Mouse (Mus musculus): ENCODE data around the gene Elf3. TPM values are rescaled to one million over a fixed set of nuclear protein-coding genes. Genes with fewer than 3 reads are reported as not detected.
"Not testable (repeated sequence)": the region's sequence is repeated elsewhere in the genome, so short reads cannot be mapped to it uniquely, and the experiment has no call there.

The Elf3 gene
- polyA plus RNA-seq, 1 experiment = 0.15 TPM

DNA sequence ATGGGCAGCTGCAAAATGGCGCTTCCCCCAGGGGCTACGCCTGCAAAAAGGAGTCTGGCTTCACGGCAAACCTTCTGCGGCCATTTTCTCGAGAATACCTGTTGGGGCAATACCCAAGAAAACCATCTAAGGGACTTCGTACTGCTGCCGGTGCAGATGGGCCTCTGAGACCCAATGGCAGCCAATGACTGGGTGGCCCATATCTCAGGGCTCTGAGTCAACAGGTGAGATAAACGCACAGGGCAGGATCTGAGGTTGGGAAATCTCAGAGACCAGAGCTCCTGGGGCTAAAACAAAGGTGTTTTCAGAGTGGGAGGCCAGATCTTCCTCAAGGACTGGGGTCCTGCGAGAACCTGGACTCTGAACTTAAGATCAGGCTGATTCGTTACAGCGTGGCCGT, 23.6 kb downstream of the Elf3 start:
- TF ChIP-seq POLR2A (IDR thresholded peaks at IDR 0.05; ENCODE audit: borderline replicate concordance, extremely low read depth, insufficient read depth, insufficient read length, poor library complexity, severe bottlenecking) (no peak), CTCF (IDR thresholded peaks at IDR 0.05; ENCODE audit: borderline replicate concordance, extremely low read depth, insufficient read depth, insufficient read length) (no peak)
- DNase-seq (ENCODE audit: low read depth) = no peak

DNA sequence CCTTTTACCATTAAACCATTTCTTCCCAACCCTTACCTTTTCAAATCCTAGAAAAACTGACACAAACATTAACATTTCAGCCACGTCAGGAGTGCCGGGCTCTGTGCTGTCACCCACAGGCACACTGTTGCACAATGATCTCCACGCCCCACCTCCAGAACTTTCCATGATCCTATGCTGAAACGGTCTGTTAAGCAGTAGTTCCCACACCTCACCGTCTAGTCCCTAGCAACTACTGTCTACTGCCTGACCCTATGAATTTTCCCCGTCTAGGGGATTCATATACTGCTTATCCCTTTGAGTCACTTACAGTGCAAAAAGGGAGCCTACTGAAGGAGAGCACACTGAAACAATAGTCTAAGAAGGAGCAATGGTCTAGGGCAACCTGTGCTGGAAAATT, 24.4 kb downstream of the Elf3 start:
- no peak for DNase-seq (ENCODE audit: low read depth)
- TF ChIP-seq CTCF (IDR thresholded peaks at IDR 0.05; ENCODE audit: borderline replicate concordance, extremely low read depth, insufficient read depth, insufficient read length) = no peak
- no peak for TF ChIP-seq POLR2A (IDR thresholded peaks at IDR 0.05; ENCODE audit: borderline replicate concordance, extremely low read depth, insufficient read depth, insufficient read length, poor library complexity, severe bottlenecking)

DNA sequence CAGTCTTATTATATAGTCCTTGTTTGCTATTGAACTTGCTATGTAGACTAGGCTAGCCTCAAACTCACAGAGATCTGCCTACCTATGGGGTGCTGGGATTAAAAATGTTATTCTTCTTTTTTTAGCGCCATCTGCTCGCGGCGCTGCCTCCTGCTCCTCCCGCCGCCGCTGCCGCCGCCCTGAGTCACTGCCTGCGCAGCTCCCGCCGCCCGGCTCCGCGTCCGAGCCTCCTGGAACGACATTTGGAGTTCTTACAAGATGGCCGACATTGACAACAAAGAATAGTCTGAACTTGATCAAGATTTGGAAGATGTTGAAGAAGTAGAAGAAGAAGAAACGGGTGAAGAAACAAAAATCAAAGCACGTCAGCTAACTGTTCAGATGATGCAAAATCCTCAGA, 26.5 kb downstream of the Elf3 start:
- DNase-seq (ENCODE audit: low read depth) = not testable (repeated sequence)

DNA sequence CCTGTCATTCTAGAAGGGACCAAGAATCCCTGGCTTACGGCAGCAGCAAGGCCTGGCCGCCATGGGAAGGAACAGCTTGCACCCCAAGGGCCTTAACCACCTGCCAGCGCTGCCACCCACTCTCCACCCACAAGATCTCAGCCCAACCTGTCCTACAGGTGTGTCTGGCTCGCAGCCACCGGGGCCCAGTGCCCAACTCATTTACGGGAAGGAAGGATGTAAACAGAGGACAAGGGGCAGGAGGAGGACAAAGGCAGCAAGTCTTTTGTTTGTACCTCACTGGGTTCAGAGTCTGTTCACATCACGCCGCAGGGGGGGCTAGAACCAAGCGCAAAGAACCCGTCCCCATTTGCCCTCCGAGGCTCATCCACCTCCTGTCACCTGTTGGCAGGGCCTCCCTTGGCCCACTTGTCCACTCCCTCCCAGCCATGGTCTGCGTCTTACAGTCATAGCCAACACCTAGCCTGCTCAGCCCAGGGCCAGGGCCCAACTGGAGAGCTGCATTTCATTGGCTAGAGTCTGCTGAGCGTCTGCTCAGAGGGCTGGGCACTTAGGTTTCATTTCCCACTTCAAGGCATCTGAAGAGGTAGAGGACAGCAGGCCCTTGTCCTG, 30.9 kb downstream of the Elf3 start:
- DNase-seq (ENCODE audit: low read depth) = no peak

DNA sequence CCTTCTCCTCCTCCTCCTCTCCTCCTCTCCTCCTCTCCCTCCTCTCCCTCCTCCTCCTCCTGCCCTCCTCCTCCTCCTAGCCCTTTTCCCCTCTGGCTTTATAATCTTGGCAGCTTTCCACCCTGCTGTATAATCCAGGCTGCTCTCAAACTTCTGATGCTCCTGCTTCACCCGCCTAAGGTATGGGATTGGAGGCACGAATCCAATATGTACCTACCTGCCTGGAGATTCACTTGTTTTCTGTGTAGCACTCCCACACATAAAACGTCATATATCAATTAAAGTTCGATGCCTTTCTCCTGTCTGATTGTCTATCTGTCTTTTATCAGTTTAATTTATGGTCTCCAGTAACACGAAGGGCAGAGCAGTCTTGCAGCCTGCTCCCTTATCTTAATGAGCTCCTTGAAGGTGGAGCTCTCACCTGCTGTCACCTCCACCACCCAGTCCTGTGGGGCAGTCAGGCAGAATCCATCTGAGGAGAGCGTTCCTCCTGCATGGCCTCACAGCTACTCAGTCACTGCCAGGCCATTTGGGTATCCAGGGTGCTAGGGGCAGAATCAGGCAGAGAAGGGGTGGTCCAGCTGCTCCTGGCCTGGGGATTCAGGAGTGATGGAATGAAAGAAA, 33.3 kb downstream of the Elf3 start:
- DNase-seq (ENCODE audit: low read depth) = no peak
- TF ChIP-seq POLR2A (IDR thresholded peaks at IDR 0.05; ENCODE audit: borderline replicate concordance, extremely low read depth, insufficient read depth, insufficient read length, poor library complexity, severe bottlenecking) = no peak
- no peak for TF ChIP-seq CTCF (IDR thresholded peaks at IDR 0.05; ENCODE audit: borderline replicate concordance, extremely low read depth, insufficient read depth, insufficient read length)

More for the DNA sequence above, 30.9 kb downstream of the Elf3 start:
- TF ChIP-seq CTCF (IDR thresholded peaks at IDR 0.05; ENCODE audit: borderline replicate concordance, extremely low read depth, insufficient read depth, insufficient read length) (no peak), POLR2A (IDR thresholded peaks at IDR 0.05; ENCODE audit: borderline replicate concordance, extremely low read depth, insufficient read depth, insufficient read length, poor library complexity, severe bottlenecking) (no peak)

DNA sequence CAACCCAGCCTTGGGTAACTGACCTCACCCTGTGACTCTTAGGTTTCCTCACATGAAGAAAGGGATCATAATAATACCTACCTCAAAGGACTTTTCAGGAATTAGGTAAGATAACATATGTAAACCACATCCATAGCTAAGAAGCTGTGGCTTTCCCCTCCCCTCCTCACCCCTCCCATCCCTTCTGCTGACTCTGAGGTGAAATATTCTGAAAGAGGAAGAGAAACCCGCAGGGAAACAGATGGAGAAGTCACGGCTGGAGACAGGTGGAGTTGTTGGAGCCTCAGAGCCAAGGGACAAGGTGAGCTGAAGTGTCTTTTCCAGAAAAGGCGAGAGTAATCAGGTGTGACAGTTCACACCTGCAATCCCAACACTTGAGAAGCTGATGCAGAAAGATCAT, 34.2 kb downstream of the Elf3 start:
- DNase-seq (ENCODE audit: low read depth) = no peak
- TF ChIP-seq POLR2A (IDR thresholded peaks at IDR 0.05; ENCODE audit: borderline replicate concordance, extremely low read depth, insufficient read depth, insufficient read length, poor library complexity, severe bottlenecking) = no peak
- no peak for TF ChIP-seq CTCF (IDR thresholded peaks at IDR 0.05; ENCODE audit: borderline replicate concordance, extremely low read depth, insufficient read depth, insufficient read length)

DNA sequence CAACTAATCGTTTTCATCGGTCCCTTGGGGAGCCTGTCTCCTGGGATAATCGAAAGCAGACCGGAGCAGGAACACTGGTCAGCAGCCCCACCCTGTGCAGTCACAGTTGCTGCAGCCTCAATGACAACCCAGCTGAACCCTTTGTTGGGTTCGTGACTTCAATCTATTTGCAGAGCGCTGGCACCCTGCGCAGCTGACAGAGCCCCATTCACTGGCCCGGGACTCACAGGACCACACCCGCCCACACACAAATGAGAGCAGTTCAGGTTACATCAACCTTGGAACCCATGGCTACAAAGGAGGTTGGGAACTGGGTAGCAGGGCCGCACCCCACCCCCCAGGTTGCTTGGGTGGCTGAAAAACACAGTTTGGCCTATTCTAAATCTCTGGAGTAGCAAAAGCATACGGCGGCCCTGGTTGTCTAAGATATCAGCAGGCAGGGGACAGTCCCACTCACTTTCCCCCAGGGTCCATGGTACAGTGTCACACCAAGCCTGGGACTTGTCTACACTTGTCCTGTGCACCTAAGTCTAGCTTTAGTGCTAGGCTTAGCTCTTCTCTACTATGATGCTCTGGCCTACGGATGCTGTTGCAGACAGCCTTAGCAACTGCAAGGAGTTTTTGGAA, 40.6 kb downstream of the Elf3 start:
- TF ChIP-seq CTCF (IDR thresholded peaks at IDR 0.05; ENCODE audit: borderline replicate concordance, extremely low read depth, insufficient read depth, insufficient read length) (no peak), POLR2A (IDR thresholded peaks at IDR 0.05; ENCODE audit: borderline replicate concordance, extremely low read depth, insufficient read depth, insufficient read length, poor library complexity, severe bottlenecking) (no peak)
- no peak for DNase-seq (ENCODE audit: low read depth)

DNA sequence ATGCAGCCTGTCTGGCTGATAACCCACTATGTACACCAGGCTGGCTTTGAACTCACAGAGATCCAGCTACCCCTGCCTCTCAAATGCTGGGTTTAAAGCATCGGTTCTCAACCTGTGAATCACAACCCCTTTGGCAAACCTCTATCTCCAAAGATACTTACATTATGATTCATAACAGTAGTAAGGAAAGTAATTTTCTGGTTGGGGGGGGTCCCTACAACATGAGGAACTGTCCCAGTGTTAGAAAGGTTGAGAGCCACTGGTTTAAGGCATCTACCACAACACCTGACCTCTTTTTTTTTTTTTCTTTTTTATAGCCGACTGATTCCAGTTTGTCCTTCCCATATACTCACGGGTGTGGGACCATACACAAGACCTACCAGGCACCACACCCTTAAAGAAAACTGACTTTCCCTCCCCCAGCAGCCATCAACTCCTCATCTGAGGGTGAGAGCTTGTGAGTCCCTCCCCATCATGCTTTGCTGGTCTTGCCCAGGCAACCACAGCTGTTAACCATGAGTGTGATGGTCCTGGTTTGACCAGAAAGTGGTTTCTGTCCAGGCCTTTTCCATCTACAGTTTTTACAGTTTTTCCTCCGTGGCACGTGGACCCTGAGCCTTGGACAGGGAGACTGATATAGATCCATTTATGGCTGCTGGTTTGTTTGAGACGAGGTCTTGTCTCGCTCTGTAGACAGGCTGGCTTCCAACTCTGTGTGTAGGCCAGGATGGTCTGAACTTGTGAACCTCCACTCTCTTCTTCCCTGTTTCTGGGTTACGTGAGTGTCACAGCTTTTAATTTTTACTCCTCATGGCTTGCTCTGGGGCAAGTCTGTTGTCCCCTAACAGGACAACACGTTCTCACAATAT, 44.4 kb downstream of the Elf3 start:
- no peak for DNase-seq (ENCODE audit: low read depth)
- no peak for TF ChIP-seq CTCF (IDR thresholded peaks at IDR 0.05; ENCODE audit: borderline replicate concordance, extremely low read depth, insufficient read depth, insufficient read length)
- TF ChIP-seq POLR2A (IDR thresholded peaks at IDR 0.05; ENCODE audit: borderline replicate concordance, extremely low read depth, insufficient read depth, insufficient read length, poor library complexity, severe bottlenecking) = no peak

DNA sequence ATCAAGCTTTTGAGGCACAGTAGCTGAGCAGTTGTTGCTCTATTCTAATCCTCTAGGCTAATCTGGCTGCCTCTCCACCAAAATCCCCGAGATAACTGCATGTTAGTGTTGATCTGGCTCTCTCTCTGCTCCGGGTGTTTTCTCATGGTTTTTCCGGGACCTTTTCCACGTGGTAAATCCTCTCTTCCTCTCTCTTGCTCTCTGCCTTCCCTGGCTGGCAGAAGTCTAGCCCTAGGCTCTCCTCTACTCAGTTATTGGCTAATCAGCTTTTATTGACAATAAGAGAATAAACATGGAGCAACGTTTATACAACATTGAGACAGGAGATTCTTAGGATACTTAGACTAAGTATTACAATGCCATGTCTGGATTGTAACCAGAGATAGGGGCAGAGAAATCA, 47.9 kb downstream of the Elf3 start:
- DNase-seq (ENCODE audit: low read depth) = no peak

DNA sequence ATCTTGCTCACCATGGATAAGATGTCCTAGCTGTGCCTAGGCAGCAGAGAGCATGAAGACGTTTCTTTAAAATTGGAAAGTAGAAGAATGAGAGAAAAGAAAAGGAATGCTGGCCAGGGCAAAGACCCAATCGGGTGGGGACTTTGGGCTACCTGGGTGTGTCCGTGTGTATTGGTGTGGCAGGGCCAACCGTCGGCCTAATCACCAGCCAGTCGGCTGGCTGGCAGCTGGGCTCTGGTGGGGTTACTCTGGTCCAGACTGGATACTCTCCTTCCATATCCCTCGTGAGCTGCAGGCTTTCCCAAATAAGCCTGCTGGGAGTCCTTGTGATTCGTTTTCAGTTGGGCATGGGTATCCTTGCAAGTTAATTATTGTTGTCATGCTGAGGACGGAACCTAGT, 49.7 kb downstream of the Elf3 start:
- TF ChIP-seq POLR2A (IDR thresholded peaks at IDR 0.05; ENCODE audit: borderline replicate concordance, extremely low read depth, insufficient read depth, insufficient read length, poor library complexity, severe bottlenecking) = no peak
- TF ChIP-seq CTCF (IDR thresholded peaks at IDR 0.05; ENCODE audit: borderline replicate concordance, extremely low read depth, insufficient read depth, insufficient read length) = no peak
- DNase-seq (ENCODE audit: low read depth) = no peak

More for the DNA sequence above, 47.9 kb downstream of the Elf3 start:
- TF ChIP-seq POLR2A (IDR thresholded peaks at IDR 0.05; ENCODE audit: borderline replicate concordance, extremely low read depth, insufficient read depth, insufficient read length, poor library complexity, severe bottlenecking) (no peak), CTCF (IDR thresholded peaks at IDR 0.05; ENCODE audit: borderline replicate concordance, extremely low read depth, insufficient read depth, insufficient read length) (no peak)

DNA sequence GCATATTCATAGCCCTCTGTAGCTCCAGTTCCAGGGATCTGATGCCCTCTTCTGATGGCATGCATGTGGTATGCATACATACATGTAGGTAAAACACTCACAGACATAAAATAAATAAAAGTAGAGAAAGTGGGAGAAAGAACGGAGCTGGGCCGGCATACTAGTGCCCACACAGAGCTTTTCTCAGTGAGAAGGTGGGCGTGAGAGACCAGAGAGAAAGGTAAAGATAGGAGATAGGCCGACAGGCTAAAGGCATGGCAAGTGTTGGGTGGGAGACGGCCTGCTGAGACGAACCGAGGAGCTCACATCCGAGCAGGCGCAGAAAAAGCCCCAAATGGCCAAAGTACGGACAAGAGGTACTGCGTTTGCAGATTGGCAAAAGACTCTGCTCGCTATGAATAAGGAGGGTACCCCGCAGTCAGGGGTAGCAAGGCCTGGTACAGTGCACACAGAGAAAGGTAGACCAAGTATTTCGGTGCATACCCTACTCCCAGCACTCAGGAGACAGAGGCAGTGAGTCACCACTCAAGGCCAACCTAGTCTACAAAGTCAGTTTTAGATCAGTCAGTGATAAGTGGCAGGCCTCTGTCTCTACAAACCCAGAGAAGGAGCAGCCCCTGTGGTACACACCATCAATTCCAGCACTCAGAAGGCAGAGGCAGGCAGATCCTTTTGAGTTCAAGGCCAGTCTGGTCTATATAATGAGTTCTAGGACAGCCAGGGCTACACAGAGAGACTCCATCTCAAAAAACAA, 51.6 kb downstream of the Elf3 start:
- no peak for DNase-seq (ENCODE audit: low read depth)
- no peak for TF ChIP-seq CTCF (IDR thresholded peaks at IDR 0.05; ENCODE audit: borderline replicate concordance, extremely low read depth, insufficient read depth, insufficient read length)
- TF ChIP-seq POLR2A (IDR thresholded peaks at IDR 0.05; ENCODE audit: borderline replicate concordance, extremely low read depth, insufficient read depth, insufficient read length, poor library complexity, severe bottlenecking) = no peak

Data from brain, embryonic 14.5 days (tissue).